Mouse (Mus musculus): ENCODE results near the gene Rab37. TPM values are rescaled to one million over a fixed set of nuclear protein-coding genes. Genes with fewer than 3 reads are reported as not detected.

Rab37 gene
- polyA plus RNA-seq, 1 experiment from 2014 or later = 1.7 TPM

GRCm38 (mm10) chr11:115157933-115158719 lies 66.9 kb downstream of the Rab37 start:
- no peak for TF ChIP-seq EP300 (optimal IDR thresholded peaks at IDR 0.05)
- no peak for TF ChIP-seq CTCF (IDR thresholded peaks at IDR 0.05; ENCODE audit: low read depth)
- H3K9me3 ChIP-seq (ENCODE audit: control insufficient read depth, low read length) = no peaks in the 10 kb centered on the region
- no peak overlapping the region; the same call in 1 of the 2 replicates for H3K27ac ChIP-seq (replicated peaks)
- H3K4me3 ChIP-seq (ENCODE audit: low read depth, low read length) = no peak overlapping the region
- no peak for DNase-seq (ENCODE audit: low spot score)
- no peak overlapping the region for H3K9ac ChIP-seq (ENCODE audit: low read length)
- H3K36me3 ChIP-seq (ENCODE audit: control insufficient read depth, insufficient read depth, low read length) = no peaks in the 10 kb centered on the region
- ATAC-seq (ENCODE audit: low FRiP score, low TSS enrichment) = no peak
- 23% methylated on average over 12 of the region's 12 CpGs for WGBS
- no peak overlapping the region for H3K4me2 ChIP-seq (replicated peaks; ENCODE audit: low read depth)
- H3K27me3 ChIP-seq (ENCODE audit: control insufficient read depth, insufficient read depth, low read length) = no peaks in the 10 kb centered on the region
- H3K4me1 ChIP-seq (replicated peaks; ENCODE audit: control insufficient read depth, insufficient read depth) = no peaks in the 10 kb centered on the region

- Histone ChIP-seq H3K4me1 (replicated peaks; ENCODE audit: control insufficient read depth, insufficient read depth) (no peaks in the 10 kb centered on the region), H3K4me3 (ENCODE audit: low read depth, low read length) (no peak overlapping the region), H3K36me3 (ENCODE audit: control insufficient read depth, insufficient read depth, low read length) (no peaks in the 10 kb centered on the region), H3K9ac (ENCODE audit: low read length) (no peak overlapping the region), H3K27ac (replicated peaks) (no peak overlapping the region), H3K4me2 (replicated peaks; ENCODE audit: low read depth) (no peak overlapping the region), H3K9me3 (ENCODE audit: control insufficient read depth, low read length) (no peaks in the 10 kb centered on the region), H3K27me3 (ENCODE audit: control insufficient read depth, insufficient read depth, low read length) (no peaks in the 10 kb centered on the region)
- ATAC-seq (ENCODE audit: low FRiP score, low TSS enrichment) = peak; percentile 24; the same call in 1 of the 2 replicates
- peak; percentile 92 for DNase-seq (ENCODE audit: low spot score)
- TF ChIP-seq CTCF (IDR thresholded peaks at IDR 0.05; ENCODE audit: low read depth) (peak; percentile 90), EP300 (optimal IDR thresholded peaks at IDR 0.05) (no peak)
- 57% methylated on average over 11 of the region's 11 CpGs for WGBS
Measured at GRCm38 (mm10) chr11:115160016-115160797, 69.0 kb downstream of the Rab37 start.

DNA sequence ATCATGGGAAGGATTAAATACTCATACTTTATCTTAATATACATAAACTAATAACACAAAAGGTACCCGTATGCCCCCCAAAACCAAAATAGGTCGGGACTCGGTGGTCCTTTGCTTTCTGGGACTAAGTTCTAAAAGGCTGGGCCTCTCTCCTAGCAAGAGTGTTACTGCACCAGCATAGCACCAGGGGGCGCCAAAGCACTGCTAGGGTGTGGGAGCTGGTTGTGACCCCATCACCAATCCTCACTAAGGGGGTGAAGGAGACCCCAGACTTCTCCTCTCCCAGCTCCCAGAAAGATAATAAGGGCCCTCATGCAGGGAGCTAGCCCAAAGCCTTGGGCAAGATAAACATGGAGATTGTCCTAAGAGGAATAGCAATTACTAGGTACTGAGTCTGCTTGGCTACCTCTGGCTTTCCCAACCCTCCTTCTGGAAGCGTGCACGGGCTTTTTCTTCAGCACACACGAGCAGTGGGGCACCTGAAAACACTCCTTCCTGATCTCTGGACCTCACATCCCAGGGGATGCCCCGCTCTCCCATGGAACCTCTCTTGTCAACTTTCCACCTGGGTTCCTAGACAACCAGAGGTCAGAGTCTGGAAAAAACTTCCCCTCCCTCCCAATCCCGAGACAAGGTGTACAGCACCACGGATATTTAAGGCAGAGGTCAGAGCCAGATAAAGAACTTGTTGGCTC lies 69.8 kb downstream of the Rab37 start:
- Histone ChIP-seq H3K4me2 (replicated peaks; ENCODE audit: low read depth) (no peak overlapping the region), H3K4me3 (ENCODE audit: low read depth, low read length) (no peak overlapping the region), H3K36me3 (ENCODE audit: control insufficient read depth, insufficient read depth, low read length) (no peaks in the 10 kb centered on the region), H3K4me1 (replicated peaks; ENCODE audit: control insufficient read depth, insufficient read depth) (no peaks in the 10 kb centered on the region), H3K27ac (replicated peaks) (no peak overlapping the region), H3K9me3 (ENCODE audit: control insufficient read depth, low read length) (no peaks in the 10 kb centered on the region), H3K9ac (ENCODE audit: low read length) (no peak overlapping the region), H3K27me3 (ENCODE audit: control insufficient read depth, insufficient read depth, low read length) (no peaks in the 10 kb centered on the region)
- ATAC-seq (ENCODE audit: low FRiP score, low TSS enrichment) = no peak
- 27% methylated on average over 10 of the region's 10 CpGs for WGBS
- DNase-seq (ENCODE audit: low spot score) = peak; percentile 86
- peak; percentile 94 for TF ChIP-seq CTCF (IDR thresholded peaks at IDR 0.05; ENCODE audit: low read depth)
- no peak for TF ChIP-seq EP300 (optimal IDR thresholded peaks at IDR 0.05)

DNA sequence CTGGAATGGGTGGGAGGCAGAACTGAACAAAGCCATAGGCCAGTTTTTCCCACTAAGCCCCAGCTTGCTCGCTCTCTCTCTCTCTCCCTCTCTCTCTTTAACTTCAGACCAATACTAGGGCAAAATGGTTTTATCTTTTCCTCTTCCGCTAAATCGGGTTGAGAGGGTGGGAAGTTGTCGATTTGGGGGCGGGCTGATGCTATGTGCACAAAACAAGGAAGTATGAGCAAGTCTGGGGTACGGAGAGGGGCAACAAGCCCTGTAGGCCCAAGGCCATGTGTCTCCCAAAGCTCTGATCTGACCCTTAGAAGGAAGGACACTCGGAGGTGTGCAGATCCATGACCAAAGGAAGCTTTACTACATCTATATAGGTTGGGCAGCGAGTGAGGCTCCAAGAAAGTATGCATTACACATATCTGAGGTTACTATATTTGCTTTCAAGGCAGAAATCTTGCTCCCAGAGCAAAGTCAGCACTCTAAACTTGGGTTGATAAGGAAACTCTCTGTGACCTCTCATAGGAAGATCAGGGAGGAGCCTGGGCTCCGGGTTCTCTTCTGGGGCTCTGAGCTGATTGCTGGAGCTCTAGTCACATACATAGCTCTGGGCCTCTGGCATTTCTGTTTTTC lies 70.5 kb downstream of the Rab37 start:
- no peak for DNase-seq (ENCODE audit: low spot score)
- Histone ChIP-seq H3K4me2 (replicated peaks; ENCODE audit: low read depth) (no peak overlapping the region), H3K4me1 (replicated peaks; ENCODE audit: control insufficient read depth, insufficient read depth) (no peaks in the 10 kb centered on the region), H3K27ac (replicated peaks) (peak overlapping the region; percentile 87), H3K9ac (ENCODE audit: low read length) (no peak overlapping the region), H3K4me3 (ENCODE audit: low read depth, low read length) (no peak overlapping the region), H3K27me3 (ENCODE audit: control insufficient read depth, insufficient read depth, low read length) (no peaks in the 10 kb centered on the region), H3K36me3 (ENCODE audit: control insufficient read depth, insufficient read depth, low read length) (no peaks in the 10 kb centered on the region), H3K9me3 (ENCODE audit: control insufficient read depth, low read length) (no peaks in the 10 kb centered on the region)
- ATAC-seq (ENCODE audit: low FRiP score, low TSS enrichment) = no peak
- no peak for TF ChIP-seq CTCF (IDR thresholded peaks at IDR 0.05; ENCODE audit: low read depth)
- TF ChIP-seq EP300 (optimal IDR thresholded peaks at IDR 0.05) = no peak
- whole genome bisulfite sequencing = 48% methylated on average over 9 of the region's 9 CpGs

GRCm38 (mm10) chr11:115162205-115162601 lies 71.0 kb downstream of the Rab37 start:
- 22% methylated on average over 9 of the region's 9 CpGs for WGBS
- ATAC-seq (ENCODE audit: low FRiP score, low TSS enrichment) (no peak), DNase-seq (ENCODE audit: low spot score) (no peak)
- no peak for TF ChIP-seq EP300 (optimal IDR thresholded peaks at IDR 0.05)
- no peak for TF ChIP-seq CTCF (IDR thresholded peaks at IDR 0.05; ENCODE audit: low read depth)
- no peaks in the 10 kb centered on the region for H3K9me3 ChIP-seq (ENCODE audit: control insufficient read depth, low read length)
- H3K4me2 ChIP-seq (replicated peaks; ENCODE audit: low read depth) = peak overlapping the region; percentile 90
- H3K27me3 ChIP-seq (ENCODE audit: control insufficient read depth, insufficient read depth, low read length) = no peaks in the 10 kb centered on the region
- H3K4me3 ChIP-seq (ENCODE audit: low read depth, low read length) = peak overlapping the region; percentile 74
- H3K4me1 ChIP-seq (replicated peaks; ENCODE audit: control insufficient read depth, insufficient read depth) = no peaks in the 10 kb centered on the region
- 0 out of 2 replicates have a peak overlapping the region, but pooled peaks have one; percentile 23 for H3K9ac ChIP-seq (ENCODE audit: low read length)
- H3K27ac ChIP-seq (replicated peaks) = peak overlapping the region; percentile 87
- no peaks in the 10 kb centered on the region for H3K36me3 ChIP-seq (ENCODE audit: control insufficient read depth, insufficient read depth, low read length)
